Mouse (Mus musculus): Measurements from ENCODE around the gene 4933436I01Rik. TPM values are rescaled to one million over a fixed set of nuclear protein-coding genes. Genes with fewer than 3 reads are reported as not detected.

Gene 4933436I01Rik
- total RNA-seq (2023) = not detected

GRCm38 (mm10) chrX:67921350-67921749, at the start of gene 4933436I01Rik:
4933436I01Rik (minus strand) TSS chrX:67921450.

Other genes with a start within 250 kb of the 4933436I01Rik start
- not detected for gene Gm1140, start 227.9 kb downstream of the 4933436I01Rik start, total RNA-seq (2023)
- not detected for gene Gm14692, start 225.8 kb downstream of the 4933436I01Rik start, total RNA-seq (2023)